Comparison of ENCODE assay signal across 9 mouse cellular contexts in the genomic region with DNA sequence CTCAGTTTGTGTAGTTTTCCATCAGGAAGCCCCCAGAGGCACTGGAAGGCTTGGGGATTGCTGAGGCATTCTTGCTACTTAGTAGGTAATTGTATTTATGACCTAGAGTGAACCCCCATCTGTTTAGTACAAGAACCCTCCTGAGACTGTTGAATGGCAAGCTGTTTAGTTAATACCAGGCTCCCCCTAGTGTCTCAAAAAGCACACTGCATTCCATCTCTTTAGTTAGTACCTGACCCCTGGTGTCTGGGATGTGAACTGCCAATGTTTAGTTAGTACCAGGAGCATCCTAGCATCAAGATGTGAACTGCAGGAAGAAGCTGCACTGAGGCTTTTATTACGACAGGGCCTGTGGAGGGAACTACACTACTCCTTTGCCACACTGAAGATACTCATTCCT. TPM values are rescaled to one million over a fixed set of nuclear protein-coding genes. Genes with fewer than 3 reads are reported as not detected.
DNase-seq lines count a peak whose midpoint lies in the region; ATAC-seq and TF ChIP-seq lines count a peak whose summit lies in the region.
"Had no signal": no experiment of that assay in that cellular context is flagged by ENCODE, and none has a peak within 500 bp of the region (broad histone marks: within the 10 kb centered on the region; RNA-seq: fewer than 3 reads in every experiment).

No protein-coding gene starts in this region.

- H3K27me3 ChIP-seq in limb, embryonic 14.5 days (ENCODE audit: control insufficient read depth, insufficient read depth, low read length), result no peaks in the 10 kb centered on the region
- H3K27me3 ChIP-seq in neural tube, embryonic 11.5 days (ENCODE audit: control insufficient read depth, insufficient read depth, low read length), result no peaks in the 10 kb centered on the region
- H3K27me3 ChIP-seq in stomach, embryonic 16.5 days (ENCODE audit: control insufficient read depth, insufficient read depth, low read length), result no peaks in the 10 kb centered on the region

- H3K4me3 ChIP-seq in limb, embryonic 14.5 days (replicated peaks; ENCODE audit: low read length), result no peak overlapping the region
- no peak overlapping the region for H3K4me3 ChIP-seq in neural tube, embryonic 11.5 days (ENCODE audit: low read depth, low read length)
- H3K4me3 ChIP-seq in stomach, embryonic 16.5 days (replicated peaks; ENCODE audit: low read length), result no peak overlapping the region
- H3K4me3 ChIP-seq: myocyte had no signal

- no peak overlapping the region for H3K9ac ChIP-seq in limb, embryonic 14.5 days (ENCODE audit: low read depth, low read length, severe bottlenecking)
- H3K9ac ChIP-seq in neural tube, embryonic 11.5 days (ENCODE audit: low read length), result no peak overlapping the region
- H3K9ac ChIP-seq in stomach, embryonic 16.5 days (ENCODE audit: low read length), result no peak overlapping the region

- ATAC-seq in limb, embryonic 14.5 days (ENCODE audit: low FRiP score, low read depth), result peak; percentile 65
- ATAC-seq in neural tube, embryonic 11.5 days (ENCODE audit: insufficient read depth, low FRiP score, low TSS enrichment), result peak; percentile 50; the same call in 1 of the 2 replicates
- peak; percentile 33; the same call in 1 of the 2 replicates for ATAC-seq in stomach, embryonic 16.5 days (ENCODE audit: insufficient read depth, low FRiP score)

- DNase-seq in 3134 (ENCODE audit: extremely low read depth, insufficient read length, low spot score), result peak; percentile 52
- peak; percentile 70 for DNase-seq in WW6 (ENCODE audit: low read depth, low spot score)
- DNase-seq in cerebellum, postnatal 4 days (ENCODE audit: low spot score in 2 of 2), result peak; percentile 29 to 82
- peak; percentile 62 for DNase-seq in gastrocnemius, postnatal 10 days
- DNase-seq in kidney, adult 9 months, result peak; percentile 95
- DNase-seq in limb, embryonic 14.5 days (ENCODE audit: low spot score), result peak; percentile 95
- DNase-seq in neural tube, embryonic 11.5 days (ENCODE audit: low spot score), result peak; percentile 73

- H3K27ac ChIP-seq in limb, embryonic 14.5 days (replicated peaks; ENCODE audit: low read depth, low read length), result no peak overlapping the region
- no peak overlapping the region for H3K27ac ChIP-seq in neural tube, embryonic 11.5 days (ENCODE audit: low read depth, low read length)
- H3K27ac ChIP-seq in stomach, embryonic 16.5 days (ENCODE audit: low read length), result no peak overlapping the region

- TF ChIP-seq POLR2A in limb, embryonic 14.5 days (IDR thresholded peaks at IDR 0.05; ENCODE audit: borderline replicate concordance, extremely low read depth, insufficient read depth, insufficient read length), result no peak

- WGBS in limb, embryonic 14.5 days, result 20% methylated on average over 1 of the region's 1 CpGs
- 33% methylated on average over 1 of the region's 1 CpGs for WGBS in neural tube, embryonic 11.5 days
- WGBS in stomach, embryonic 16.5 days, result 46% methylated on average over 1 of the region's 1 CpGs

- no peaks in the 10 kb centered on the region for H3K4me1 ChIP-seq in limb, embryonic 14.5 days (ENCODE audit: control insufficient read depth, insufficient read depth, low read length)
- H3K4me1 ChIP-seq in neural tube, embryonic 11.5 days (ENCODE audit: control insufficient read depth, insufficient read depth, low read length), result no peaks in the 10 kb centered on the region
- H3K4me1 ChIP-seq in stomach, embryonic 16.5 days (ENCODE audit: control insufficient read depth, insufficient read depth, low read length), result no peaks in the 10 kb centered on the region

- no peaks in the 10 kb centered on the region for H3K9me3 ChIP-seq in limb, embryonic 14.5 days (ENCODE audit: control insufficient read depth, low read length)
- no peaks in the 10 kb centered on the region for H3K9me3 ChIP-seq in neural tube, embryonic 11.5 days (ENCODE audit: control insufficient read depth, low read length)
- no peaks in the 10 kb centered on the region for H3K9me3 ChIP-seq in stomach, embryonic 16.5 days (replicated peaks; ENCODE audit: control insufficient read depth, low read length)

- H3K36me3 ChIP-seq in limb, embryonic 14.5 days (ENCODE audit: control insufficient read depth, insufficient read depth, low read length), result no peaks in the 10 kb centered on the region
- H3K36me3 ChIP-seq in neural tube, embryonic 11.5 days (ENCODE audit: control insufficient read depth, insufficient read depth, low read length), result no peaks in the 10 kb centered on the region
- H3K36me3 ChIP-seq in stomach, embryonic 16.5 days (ENCODE audit: control insufficient read depth, insufficient read depth, low read length), result no peaks in the 10 kb centered on the region

- no peak overlapping the region for H3K4me2 ChIP-seq in limb, embryonic 14.5 days (replicated peaks; ENCODE audit: low read depth, low read length, severe bottlenecking)
- no peak overlapping the region for H3K4me2 ChIP-seq in neural tube, embryonic 11.5 days (ENCODE audit: low read depth)
- no peak overlapping the region for H3K4me2 ChIP-seq in stomach, embryonic 16.5 days (ENCODE audit: low read depth, low read length)

RNA-seq across cellular contexts. Expression of a gene that starts 30.5 kb away (rescaled TPM):
- 1 to 10 TPM; 1.7 to 2.2 TPM for total RNA-seq in gastrocnemius, postnatal 10 days (2021)
- 4.2 and 4.7 TPM in 2 replicates for polyA plus RNA-seq in limb, embryonic 14.5 days (2012; rRNA removed)
- polyA plus RNA-seq in limb, embryonic 14.5 days (2014; fragmentation: Nextera tagmentation; extraction: Ambion mirVana), result 34.3 and 37.0 TPM in 2 replicates
- polyA plus RNA-seq in neural tube, embryonic 11.5 days (2014; fragmentation: Nextera tagmentation; extraction: Ambion mirVana), result 50.7 and 53.7 TPM in 2 replicates
- 27.6 and 32.2 TPM in 2 replicates for polyA plus RNA-seq in stomach, embryonic 16.5 days (2015; fragmentation: Nextera tagmentation; extraction: Ambion mirVana)
